Mouse (Mus musculus): ENCODE results near the gene Hist1h4j. TPM values are rescaled to one million over a fixed set of nuclear protein-coding genes. Genes with fewer than 3 reads are reported as not detected.
A peak's percentile ranks its signal among the peaks of the same experiment; 100 is the strongest.
"Not testable (repeated sequence)": the region's sequence is repeated elsewhere in the genome, so short reads cannot be mapped to it uniquely, and the experiment has no call there.

Gene Hist1h4j
- 0.88 and 0.99 TPM in 2 replicates for polyA plus RNA-seq (2016; fragmentation: Nextera tagmentation; extraction: Ambion mirVana)

DNA sequence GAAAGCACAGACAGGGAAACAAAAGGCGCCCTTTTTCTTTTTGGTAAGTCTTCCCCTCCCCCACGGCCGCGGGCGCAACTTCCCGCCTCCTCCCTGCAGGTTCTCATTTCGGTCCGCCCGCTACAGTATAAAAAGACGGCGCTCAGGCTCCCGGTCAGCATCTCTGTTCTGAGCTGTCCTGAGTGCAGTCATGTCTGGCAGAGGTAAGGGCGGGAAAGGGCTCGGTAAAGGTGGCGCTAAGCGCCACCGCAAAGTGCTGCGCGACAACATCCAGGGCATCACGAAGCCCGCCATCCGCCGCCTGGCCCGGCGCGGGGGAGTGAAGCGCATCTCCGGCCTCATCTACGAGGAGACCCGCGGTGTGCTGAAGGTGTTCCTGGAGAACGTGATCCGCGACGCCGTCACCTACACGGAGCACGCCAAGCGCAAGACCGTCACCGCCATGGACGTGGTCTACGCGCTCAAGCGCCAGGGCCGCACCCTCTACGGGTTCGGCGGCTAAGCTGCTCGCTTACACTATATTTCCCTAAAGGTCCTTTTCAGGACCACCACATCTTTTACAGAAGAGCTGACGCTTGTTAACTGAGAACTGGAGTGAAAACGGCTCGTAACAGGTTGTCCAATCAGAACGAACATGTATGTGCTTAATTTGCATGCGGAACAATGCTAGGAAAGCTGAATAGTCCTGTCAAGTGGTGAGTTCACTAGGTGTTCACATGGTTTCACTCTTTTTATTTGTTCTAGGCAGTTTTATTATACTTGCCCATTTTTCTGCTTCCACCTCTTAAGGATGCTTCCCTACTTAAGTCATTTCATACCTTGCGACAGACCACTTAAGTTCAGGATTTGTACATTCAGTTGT is at the start of gene Hist1h4j:
Gene Hist1h4j, plus strand, starts transcription at position 159 of the 862 bp plus-strand sequence.
- H3K9ac ChIP-seq (replicated peaks) = peak within 1 kb of the TSS; percentile 70
- peak within 1 kb of the TSS; percentile 64 for H3K4me2 ChIP-seq
- WGBS = under 1% methylated on average over 47 of the region's 56 CpGs
- H3K27ac ChIP-seq = peak within 1 kb of the TSS; percentile 99
- not testable (repeated sequence) for H3K36me3 ChIP-seq, H3K9me3 ChIP-seq, H3K27me3 ChIP-seq
- peaks cover 10% of the 10 kb centered on the region for H3K4me1 ChIP-seq (replicated peaks)
- peak within 1 kb of the TSS; percentile 52 for H3K4me3 ChIP-seq (replicated peaks)
- peak; percentile 93 for ATAC-seq (ENCODE audit: insufficient number of reproducible peaks, insufficient read depth, low FRiP score, low TSS enrichment, low read depth)

DNA sequence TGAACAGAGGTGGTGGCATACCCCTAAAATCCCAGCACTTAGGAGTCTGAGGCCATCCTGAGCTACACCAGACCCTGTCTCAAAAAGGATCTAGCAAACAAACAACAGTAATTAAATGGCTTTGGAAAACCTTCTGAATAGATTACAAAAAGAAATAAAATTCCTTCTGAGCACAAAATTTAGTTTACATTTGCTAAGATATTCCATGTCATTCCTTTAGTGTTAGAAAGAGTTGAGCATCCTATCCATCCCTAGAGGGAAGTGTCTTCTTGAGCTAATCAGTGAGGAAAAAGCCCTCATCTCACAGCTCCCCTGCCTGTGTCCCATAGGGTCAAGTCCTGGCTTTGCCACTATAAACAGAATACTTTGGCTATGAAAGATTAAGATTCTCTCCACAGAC is 37.1 kb upstream of the Hist1h4j start, which contains the start of gene Olfr1359:
Gene Olfr1359, plus strand, starts transcription at position 301 of the 400 bp plus-strand sequence.
- no peak within 1 kb of the TSS for H3K9ac ChIP-seq (replicated peaks)
- no peaks in the 10 kb centered on the region for H3K4me1 ChIP-seq (replicated peaks)
- H3K27me3 ChIP-seq = no peaks in the 10 kb centered on the region
- H3K4me2 ChIP-seq = no peak within 1 kb of the TSS
- no peak for ATAC-seq (ENCODE audit: insufficient number of reproducible peaks, insufficient read depth, low FRiP score, low TSS enrichment, low read depth)
- no peak within 1 kb of the TSS for H3K4me3 ChIP-seq (replicated peaks)
- no peak within 1 kb of the TSS for H3K27ac ChIP-seq
- H3K9me3 ChIP-seq = no peaks in the 10 kb centered on the region
- no peaks in the 10 kb centered on the region for H3K36me3 ChIP-seq

DNA sequence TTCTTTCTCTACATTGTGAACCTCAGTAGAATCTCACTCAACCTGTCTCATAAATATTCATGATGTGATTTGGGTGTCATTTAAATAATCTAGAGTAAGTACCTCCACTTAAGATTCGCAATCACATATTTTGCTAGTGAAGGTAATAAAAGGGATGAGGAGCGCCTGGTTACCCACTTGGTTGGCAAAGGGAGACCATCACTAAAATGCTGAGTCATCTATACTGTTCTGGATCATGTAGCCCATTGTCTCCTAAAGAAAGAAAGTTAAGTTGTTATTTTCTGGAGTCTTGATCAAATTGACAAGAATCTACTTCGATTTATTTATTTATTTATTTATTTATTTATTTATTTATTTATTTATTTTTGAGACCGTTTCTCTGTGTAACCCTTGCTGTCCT is 28.2 kb upstream of the Hist1h4j start:
- 74% methylated on average over 4 of the region's 4 CpGs for WGBS
- no peak overlapping the region for H3K4me3 ChIP-seq (replicated peaks)
- no peaks in the 10 kb centered on the region for H3K27me3 ChIP-seq
- no peak overlapping the region for H3K27ac ChIP-seq
- no peak overlapping the region for H3K4me2 ChIP-seq
- no peak for ATAC-seq (ENCODE audit: insufficient number of reproducible peaks, insufficient read depth, low FRiP score, low TSS enrichment, low read depth)
- no peaks in the 10 kb centered on the region for H3K9me3 ChIP-seq
- H3K9ac ChIP-seq (replicated peaks) = no peak overlapping the region
- no peaks in the 10 kb centered on the region for H3K36me3 ChIP-seq
- no peaks in the 10 kb centered on the region for H3K4me1 ChIP-seq (replicated peaks)

GRCm38 (mm10) chr13:21710031-21710711 is 24.7 kb upstream of the Hist1h4j start:
- H3K4me2 ChIP-seq = peak overlapping the region; percentile 59
- no peaks in the 10 kb centered on the region for H3K36me3 ChIP-seq
- peak; percentile 53; the same call in 1 of the 2 replicates for ATAC-seq (ENCODE audit: insufficient number of reproducible peaks, insufficient read depth, low FRiP score, low TSS enrichment, low read depth)
- under 1% methylated on average over 32 of the region's 32 CpGs for WGBS
- H3K4me3 ChIP-seq (replicated peaks) = peak overlapping the region; percentile 59
- H3K9me3 ChIP-seq = no peaks in the 10 kb centered on the region
- peak overlapping the region; percentile 62 for H3K9ac ChIP-seq (replicated peaks)
- no peaks in the 10 kb centered on the region for H3K27me3 ChIP-seq
- peaks cover 4% of the 10 kb centered on the region for H3K4me1 ChIP-seq (replicated peaks)
- peak overlapping the region; percentile 81 for H3K27ac ChIP-seq

DNA sequence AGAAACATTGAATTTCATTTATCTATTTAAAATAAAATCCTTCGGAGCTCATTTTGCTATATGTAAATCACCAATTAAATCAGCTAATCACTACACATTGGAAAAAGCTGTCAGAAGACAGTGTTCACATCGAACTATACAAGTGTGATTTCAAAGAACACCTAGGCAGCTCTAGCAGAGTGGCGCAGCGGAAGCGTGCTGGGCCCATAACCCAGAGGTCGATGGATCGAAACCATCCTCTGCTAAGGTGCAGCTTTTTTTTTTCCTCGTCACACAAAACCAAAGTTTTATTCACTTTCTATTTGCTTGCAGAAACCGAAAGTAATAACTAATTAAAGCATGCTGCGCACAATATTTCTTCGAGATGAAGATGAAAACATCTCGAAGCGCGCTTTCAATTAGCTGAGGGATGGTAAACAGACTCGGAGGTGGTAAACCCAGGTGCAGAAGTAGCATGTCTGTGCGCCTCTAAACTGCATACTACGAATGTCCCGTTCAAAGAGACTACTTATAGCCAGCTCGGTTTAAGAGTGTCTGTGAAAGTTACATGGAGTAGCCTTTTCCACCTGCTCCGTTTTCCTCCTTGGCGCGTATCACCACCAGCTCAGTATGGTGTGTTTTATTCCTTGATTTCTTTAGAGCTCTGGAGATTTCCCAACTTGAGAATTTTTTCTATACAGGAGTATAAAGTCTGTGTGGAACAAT is 23.9 kb upstream of the Hist1h4j start:
- no peaks in the 10 kb centered on the region for H3K9me3 ChIP-seq
- peak overlapping the region; percentile 23; the same call in 1 of the 2 replicates for H3K27ac ChIP-seq
- no peaks in the 10 kb centered on the region for H3K36me3 ChIP-seq
- H3K4me2 ChIP-seq = peak overlapping the region; percentile 59
- H3K27me3 ChIP-seq = no peaks in the 10 kb centered on the region
- H3K9ac ChIP-seq (replicated peaks) = peak overlapping the region; percentile 53
- peak overlapping the region; percentile 59 for H3K4me3 ChIP-seq (replicated peaks)
- peak; percentile 49; the same call in 1 of the 2 replicates for ATAC-seq (ENCODE audit: insufficient number of reproducible peaks, insufficient read depth, low FRiP score, low TSS enrichment, low read depth)
- WGBS = 2% methylated on average over 22 of the region's 22 CpGs
- peaks cover 8% of the 10 kb centered on the region for H3K4me1 ChIP-seq (replicated peaks)

DNA sequence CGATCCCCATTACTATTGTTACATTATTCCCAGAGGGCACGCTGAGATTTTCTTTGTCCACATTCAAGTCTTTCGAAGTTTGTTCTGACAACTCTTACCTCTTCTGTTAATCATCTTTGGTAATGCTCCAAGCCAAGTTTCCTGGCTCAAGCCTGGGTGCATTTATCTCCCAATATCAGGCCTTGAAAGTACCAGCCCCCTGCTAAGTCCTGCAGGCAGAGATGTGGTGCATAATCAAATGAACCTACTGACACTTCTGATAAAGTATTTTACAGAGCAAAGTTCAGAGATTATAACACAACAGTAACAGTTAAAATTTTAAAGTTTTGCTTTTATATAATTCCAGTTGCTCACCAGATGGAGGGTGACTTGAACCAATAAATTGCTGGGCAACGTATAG is 23.2 kb upstream of the Hist1h4j start:
- no peaks in the 10 kb centered on the region for H3K9me3 ChIP-seq
- peak overlapping the region; percentile 59 for H3K4me3 ChIP-seq (replicated peaks)
- H3K27me3 ChIP-seq = no peaks in the 10 kb centered on the region
- H3K9ac ChIP-seq (replicated peaks) = peak overlapping the region; percentile 53; the same call in 1 of the 2 replicates
- no peaks in the 10 kb centered on the region for H3K36me3 ChIP-seq
- no peak for ATAC-seq (ENCODE audit: insufficient number of reproducible peaks, insufficient read depth, low FRiP score, low TSS enrichment, low read depth)
- no peak overlapping the region for H3K27ac ChIP-seq
- peaks cover 8% of the 10 kb centered on the region for H3K4me1 ChIP-seq (replicated peaks)
- WGBS = 37% methylated on average over 4 of the region's 4 CpGs
- H3K4me2 ChIP-seq = peak overlapping the region; percentile 59

DNA sequence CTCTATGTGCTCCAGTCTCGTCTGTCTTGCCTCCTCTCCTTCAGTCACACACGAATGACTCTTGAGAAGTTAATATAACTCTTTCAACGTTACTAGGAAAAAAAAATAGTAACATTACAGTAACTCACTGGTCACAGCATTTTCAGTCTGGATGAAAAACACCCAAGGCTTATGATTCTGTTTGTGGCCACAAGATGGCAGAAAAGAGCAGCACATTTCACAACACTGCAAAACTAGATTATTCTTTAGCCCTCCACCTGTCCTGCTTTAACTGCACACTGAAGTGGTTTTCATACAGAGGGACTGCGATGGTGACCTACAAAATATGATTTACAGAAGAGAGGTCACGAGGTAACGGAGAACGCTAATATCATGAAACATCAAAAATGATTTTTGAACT is 20.1 kb upstream of the Hist1h4j start:
- H3K4me2 ChIP-seq = peak overlapping the region; percentile 78
- peak overlapping the region; percentile 97 for H3K27ac ChIP-seq
- H3K4me3 ChIP-seq (replicated peaks) = peak overlapping the region; percentile 47
- H3K4me1 ChIP-seq (replicated peaks) = peaks cover 18% of the 10 kb centered on the region
- H3K9ac ChIP-seq (replicated peaks) = peak overlapping the region; percentile 69; the same call in 1 of the 2 replicates
- H3K36me3 ChIP-seq = no peaks in the 10 kb centered on the region
- no peak for ATAC-seq (ENCODE audit: insufficient number of reproducible peaks, insufficient read depth, low FRiP score, low TSS enrichment, low read depth)
- no peaks in the 10 kb centered on the region for H3K9me3 ChIP-seq
- H3K27me3 ChIP-seq = no peaks in the 10 kb centered on the region
- WGBS = 2% methylated on average over 7 of the region's 7 CpGs

DNA sequence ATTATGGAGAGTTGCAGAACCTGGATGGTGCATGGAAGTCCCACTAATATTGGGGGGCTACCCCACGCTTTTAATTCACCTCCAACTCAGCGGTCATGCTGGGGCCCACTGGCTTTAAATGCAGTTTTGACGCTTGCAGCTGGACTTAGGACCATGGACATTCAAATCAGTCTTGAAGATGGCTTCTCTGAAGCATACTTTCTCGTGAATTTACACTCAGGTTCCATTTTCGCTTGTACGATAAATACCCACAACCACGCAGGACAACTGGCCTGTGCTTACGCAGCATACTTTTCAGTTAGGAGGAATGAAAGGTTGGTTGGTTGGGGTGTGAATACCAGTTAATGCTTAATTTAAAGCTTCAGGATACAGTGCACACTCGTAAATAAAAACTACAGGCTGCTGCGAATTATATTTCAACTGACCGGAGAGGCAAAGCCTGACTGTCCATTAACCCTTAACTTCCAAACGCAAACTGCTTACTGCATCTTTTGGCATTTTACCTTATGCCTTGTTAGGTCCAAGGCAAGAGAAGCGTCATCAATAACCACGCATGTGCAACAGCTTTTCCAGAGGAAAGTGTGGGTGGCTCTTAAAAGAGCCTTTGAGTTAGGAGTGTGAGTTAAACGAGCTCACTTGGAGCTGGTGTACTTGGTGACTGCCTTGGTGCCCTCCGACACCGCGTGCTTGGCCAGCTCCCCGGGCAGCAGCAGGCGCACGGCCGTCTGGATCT is 19.6 kb upstream of the Hist1h4j start:
- Histone ChIP-seq H3K9ac (replicated peaks) (peak overlapping the region; percentile 69), H3K4me1 (replicated peaks) (peaks cover 18% of the 10 kb centered on the region), H3K4me3 (replicated peaks) (peak overlapping the region; percentile 47), H3K9me3 (no peaks in the 10 kb centered on the region), H3K27ac (peak overlapping the region; percentile 97), H3K27me3 (no peaks in the 10 kb centered on the region), H3K4me2 (peak overlapping the region; percentile 78), H3K36me3 (no peaks in the 10 kb centered on the region)
- no peak for ATAC-seq (ENCODE audit: insufficient number of reproducible peaks, insufficient read depth, low FRiP score, low TSS enrichment, low read depth)
- 1% methylated on average over 22 of the region's 22 CpGs for WGBS

DNA sequence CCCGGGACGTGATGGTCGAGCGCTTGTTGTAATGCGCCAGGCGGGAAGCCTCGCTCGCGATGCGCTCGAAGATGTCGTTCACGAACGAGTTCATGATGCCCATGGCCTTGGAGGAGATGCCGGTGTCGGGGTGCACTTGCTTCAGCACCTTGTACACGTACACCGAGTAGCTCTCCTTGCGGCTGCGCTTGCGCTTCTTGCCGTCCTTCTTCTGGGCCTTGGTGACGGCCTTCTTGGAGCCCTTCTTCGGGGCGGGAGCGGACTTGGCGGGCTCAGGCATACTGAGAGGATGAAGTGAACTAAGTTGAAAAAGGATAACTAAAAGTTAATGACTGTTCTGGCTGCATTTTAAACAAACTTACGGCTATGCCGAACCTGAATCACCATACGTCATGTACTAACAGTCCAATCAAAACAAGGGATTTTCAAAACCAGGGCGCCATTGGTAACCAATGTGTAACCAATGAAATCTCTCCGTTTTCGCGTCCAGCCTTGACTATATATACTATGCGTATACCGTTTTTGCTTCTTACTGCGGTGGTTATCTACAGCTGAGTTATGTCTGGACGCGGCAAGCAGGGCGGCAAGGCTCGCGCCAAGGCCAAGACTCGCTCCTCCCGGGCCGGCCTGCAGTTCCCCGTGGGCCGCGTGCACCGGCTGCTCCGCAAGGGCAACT is 18.9 kb upstream of the Hist1h4j start, which contains the start of the genes Hist1h2bl and Hist1h2ai:
Gene Hist1h2bl, minus strand, starts transcription at position 280 of the 676 bp plus-strand sequence.
Gene Hist1h2ai, plus strand, starts transcription at position 559 of the 676 bp plus-strand sequence.
- H3K4me3 ChIP-seq (replicated peaks) = peak within 1 kb of the TSS; percentile 47
- H3K36me3 ChIP-seq, H3K9me3 ChIP-seq, H3K27me3 ChIP-seq: not testable (repeated sequence)
- peak within 1 kb of the TSS; percentile 78 for H3K4me2 ChIP-seq
- ATAC-seq (ENCODE audit: insufficient number of reproducible peaks, insufficient read depth, low FRiP score, low TSS enrichment, low read depth) = peak; percentile 91
- WGBS = 0% methylated on average over 33 of the region's 50 CpGs
- peak within 1 kb of the TSS; percentile 78 for H3K9ac ChIP-seq (replicated peaks)
- peak within 1 kb of the TSS; percentile 97 for H3K27ac ChIP-seq
- H3K4me1 ChIP-seq (replicated peaks) = peaks cover 25% of the 10 kb centered on the region
